Mouse (Mus musculus): ENCODE measurements around the gene Rapgef4. TPM values are rescaled to one million over a fixed set of nuclear protein-coding genes. Genes with fewer than 3 reads are reported as not detected.
"Not testable (repeated sequence)": the region's sequence is repeated elsewhere in the genome, so short reads cannot be mapped to it uniquely, and the experiment has no call there.

The Rapgef4 gene
- polyA plus RNA-seq, 1 experiment: 8.1 TPM

GRCm38 (mm10) chr2:72054736-72055135 is 73.7 kb downstream of the Rapgef4 start:
- Histone ChIP-seq H3K4me1 (ENCODE audit: control insufficient read depth, insufficient read depth, low read length) (no peaks in the 10 kb centered on the region), H3K27ac (ENCODE audit: control insufficient read depth, insufficient read depth, low read depth, low read length) (no peak overlapping the region), H3K4me3 (ENCODE audit: control insufficient read depth, low read depth, low read length) (no peak overlapping the region), H3K36me3 (ENCODE audit: control insufficient read depth, insufficient read depth, low read length) (no peaks in the 10 kb centered on the region), H3K27me3 (ENCODE audit: control insufficient read depth, insufficient read depth, low read length) (no peaks in the 10 kb centered on the region)
- TF ChIP-seq CTCF (IDR thresholded peaks at IDR 0.05; ENCODE audit: control insufficient read depth, insufficient read depth, insufficient replicate concordance, low read depth, low read length) (no peak), POLR2A (IDR thresholded peaks at IDR 0.05; ENCODE audit: control insufficient read depth, low read depth, low read length) (no peak)

GRCm38 (mm10) chr2:72055476-72055875 is 74.4 kb downstream of the Rapgef4 start:
- TF ChIP-seq CTCF (IDR thresholded peaks at IDR 0.05; ENCODE audit: control insufficient read depth, insufficient read depth, insufficient replicate concordance, low read depth, low read length): no peak
- TF ChIP-seq POLR2A (IDR thresholded peaks at IDR 0.05; ENCODE audit: control insufficient read depth, low read depth, low read length): no peak
- H3K27me3 ChIP-seq (ENCODE audit: control insufficient read depth, insufficient read depth, low read length): no peaks in the 10 kb centered on the region
- H3K27ac ChIP-seq (ENCODE audit: control insufficient read depth, insufficient read depth, low read depth, low read length): no peak overlapping the region; the same call in 1 of the 2 replicates
- no peaks in the 10 kb centered on the region for H3K36me3 ChIP-seq (ENCODE audit: control insufficient read depth, insufficient read depth, low read length)
- H3K4me3 ChIP-seq (ENCODE audit: control insufficient read depth, low read depth, low read length): no peak overlapping the region
- no peaks in the 10 kb centered on the region for H3K4me1 ChIP-seq (ENCODE audit: control insufficient read depth, insufficient read depth, low read length)

- Histone ChIP-seq H3K27me3 (ENCODE audit: control insufficient read depth, insufficient read depth, low read length) (no peaks in the 10 kb centered on the region), H3K36me3 (ENCODE audit: control insufficient read depth, insufficient read depth, low read length) (no peaks in the 10 kb centered on the region), H3K4me1 (ENCODE audit: control insufficient read depth, insufficient read depth, low read length) (no peaks in the 10 kb centered on the region), H3K27ac (ENCODE audit: control insufficient read depth, insufficient read depth, low read depth, low read length) (0 out of 2 replicates have a peak overlapping the region, but pooled peaks have one; percentile 8), H3K4me3 (ENCODE audit: control insufficient read depth, low read depth, low read length) (peak overlapping the region; percentile 8)
- TF ChIP-seq CTCF (IDR thresholded peaks at IDR 0.05; ENCODE audit: control insufficient read depth, insufficient read depth, insufficient replicate concordance, low read depth, low read length): no peak
- TF ChIP-seq POLR2A (IDR thresholded peaks at IDR 0.05; ENCODE audit: control insufficient read depth, low read depth, low read length): no peak
Observed at GRCm38 (mm10) chr2:72056081-72056874, 75.2 kb downstream of the Rapgef4 start.

GRCm38 (mm10) chr2:72062931-72063330 is 81.9 kb downstream of the Rapgef4 start:
- no peak for TF ChIP-seq CTCF (IDR thresholded peaks at IDR 0.05; ENCODE audit: control insufficient read depth, insufficient read depth, insufficient replicate concordance, low read depth, low read length)
- TF ChIP-seq POLR2A (IDR thresholded peaks at IDR 0.05; ENCODE audit: control insufficient read depth, low read depth, low read length): no peak
- H3K27me3 ChIP-seq (ENCODE audit: control insufficient read depth, insufficient read depth, low read length): no peaks in the 10 kb centered on the region
- no peaks in the 10 kb centered on the region for H3K36me3 ChIP-seq (ENCODE audit: control insufficient read depth, insufficient read depth, low read length)
- no peak overlapping the region for H3K27ac ChIP-seq (ENCODE audit: control insufficient read depth, insufficient read depth, low read depth, low read length)
- no peak overlapping the region for H3K4me3 ChIP-seq (ENCODE audit: control insufficient read depth, low read depth, low read length)
- no peaks in the 10 kb centered on the region for H3K4me1 ChIP-seq (ENCODE audit: control insufficient read depth, insufficient read depth, low read length)

- Histone ChIP-seq H3K36me3 (ENCODE audit: control insufficient read depth, insufficient read depth, low read length) (no peaks in the 10 kb centered on the region), H3K27ac (ENCODE audit: control insufficient read depth, insufficient read depth, low read depth, low read length) (no peak overlapping the region)
- TF ChIP-seq CTCF (IDR thresholded peaks at IDR 0.05; ENCODE audit: control insufficient read depth, insufficient read depth, insufficient replicate concordance, low read depth, low read length) (no peak), POLR2A (IDR thresholded peaks at IDR 0.05; ENCODE audit: control insufficient read depth, low read depth, low read length) (no peak)
Observed at GRCm38 (mm10) chr2:72068505-72068904, 87.5 kb downstream of the Rapgef4 start.

GRCm38 (mm10) chr2:72070086-72070485 is 89.0 kb downstream of the Rapgef4 start:
- TF ChIP-seq POLR2A (IDR thresholded peaks at IDR 0.05; ENCODE audit: control insufficient read depth, low read depth, low read length): no peak
- no peak for TF ChIP-seq CTCF (IDR thresholded peaks at IDR 0.05; ENCODE audit: control insufficient read depth, insufficient read depth, insufficient replicate concordance, low read depth, low read length)
- Histone ChIP-seq H3K4me3 (ENCODE audit: control insufficient read depth, low read depth, low read length) (no peak overlapping the region), H3K27me3 (ENCODE audit: control insufficient read depth, insufficient read depth, low read length) (no peaks in the 10 kb centered on the region), H3K27ac (ENCODE audit: control insufficient read depth, insufficient read depth, low read depth, low read length) (no peak overlapping the region), H3K36me3 (ENCODE audit: control insufficient read depth, insufficient read depth, low read length) (no peaks in the 10 kb centered on the region), H3K4me1 (ENCODE audit: control insufficient read depth, insufficient read depth, low read length) (no peaks in the 10 kb centered on the region)

More at GRCm38 (mm10) chr2:72068505-72068904, 87.5 kb downstream of the Rapgef4 start:
- no peaks in the 10 kb centered on the region for H3K4me1 ChIP-seq (ENCODE audit: control insufficient read depth, insufficient read depth, low read length)
- H3K4me3 ChIP-seq (ENCODE audit: control insufficient read depth, low read depth, low read length): no peak overlapping the region
- H3K27me3 ChIP-seq (ENCODE audit: control insufficient read depth, insufficient read depth, low read length): no peaks in the 10 kb centered on the region

GRCm38 (mm10) chr2:72073121-72073520 is 92.1 kb downstream of the Rapgef4 start:
- H3K27ac ChIP-seq (ENCODE audit: control insufficient read depth, insufficient read depth, low read depth, low read length); H3K4me3 ChIP-seq (ENCODE audit: control insufficient read depth, low read depth, low read length); H3K4me1 ChIP-seq (ENCODE audit: control insufficient read depth, insufficient read depth, low read length); H3K36me3 ChIP-seq (ENCODE audit: control insufficient read depth, insufficient read depth, low read length); H3K27me3 ChIP-seq (ENCODE audit: control insufficient read depth, insufficient read depth, low read length): not testable (repeated sequence)
